Mouse (Mus musculus): Measurements from ENCODE around the gene Gtpbp8. TPM values are rescaled to one million over a fixed set of nuclear protein-coding genes. Genes with fewer than 3 reads are reported as not detected.
A peak's percentile ranks its signal among the peaks of the same experiment; 100 is the strongest.

Gene Gtpbp8
- total RNA-seq, 2 experiments from 2014 or later = 23.8 to 29.9 TPM

DNA sequence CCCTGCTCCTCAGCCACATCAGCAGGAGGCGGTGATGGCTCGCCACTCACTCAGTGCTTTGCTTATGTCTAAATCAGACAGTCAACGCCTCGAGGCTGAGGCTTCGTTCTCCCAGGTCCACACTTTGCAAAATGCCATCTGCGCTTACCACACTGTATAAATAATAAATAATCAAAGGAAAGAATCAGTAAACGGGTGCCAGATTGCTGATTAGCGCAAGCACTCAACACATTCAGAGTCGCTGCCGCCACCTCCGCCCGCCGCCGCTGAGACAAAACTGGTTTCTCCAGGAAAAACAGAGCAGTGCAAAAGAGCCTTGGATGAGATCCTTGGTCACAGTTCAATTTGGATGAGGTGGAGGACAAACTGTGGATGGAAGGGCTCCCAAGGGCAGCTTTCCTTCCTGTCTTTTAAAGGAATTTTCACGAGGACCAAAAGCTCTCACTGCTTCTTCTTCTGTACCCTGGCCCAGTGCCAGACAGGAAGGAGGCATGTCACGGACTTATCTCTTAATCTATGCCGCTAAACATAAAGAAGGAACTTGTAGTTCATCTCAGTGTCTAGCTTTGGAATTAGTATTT, 54.5 kb downstream of the Gtpbp8 start:
- peak; percentile 19 to 31 for DNase-seq (ENCODE audit: extremely low spot score in 1 of 2, low spot score in 1 of 2)

DNA sequence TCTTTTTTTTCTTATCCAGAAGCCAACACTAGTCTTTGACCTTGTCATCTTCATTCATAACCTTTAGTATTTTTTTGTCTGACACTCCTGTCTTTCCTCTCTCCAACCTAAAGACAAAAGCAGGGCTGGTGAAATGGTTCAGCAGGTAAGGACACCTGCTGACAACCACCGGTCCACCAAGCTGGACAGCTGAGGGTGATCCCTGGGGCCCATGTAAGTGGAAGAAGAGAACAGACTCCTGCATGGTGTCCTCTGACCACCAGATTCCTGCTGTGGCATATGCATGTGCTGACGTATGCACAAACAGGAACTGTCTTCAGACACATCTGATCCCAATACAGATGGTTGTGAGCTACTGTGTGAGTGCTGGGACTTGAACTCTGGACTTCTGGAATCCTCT, 55.1 kb downstream of the Gtpbp8 start:
- no peak for DNase-seq (ENCODE audit: extremely low spot score in 1 of 2, low spot score in 1 of 2)

DNA sequence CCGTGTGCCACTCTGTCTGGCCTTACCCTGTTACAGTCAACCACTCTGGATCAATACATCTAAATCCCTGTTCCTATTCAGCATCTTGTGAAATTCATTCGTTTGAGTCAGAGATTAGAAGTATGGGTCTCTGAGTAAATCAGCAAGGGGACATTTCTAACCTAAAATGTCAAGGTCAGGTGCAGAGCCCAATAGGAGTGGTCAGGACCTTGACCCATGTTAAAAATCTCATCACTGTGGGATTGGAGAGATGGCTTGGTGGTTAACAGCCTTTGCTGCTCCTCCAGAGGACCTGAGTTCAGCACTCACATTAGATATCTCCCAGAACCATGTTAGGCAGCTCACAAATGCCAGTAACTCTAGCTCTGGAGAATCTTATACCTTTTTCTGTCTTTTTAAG, 55.7 kb downstream of the Gtpbp8 start:
- DNase-seq (ENCODE audit: extremely low spot score in 1 of 2, low spot score in 1 of 2) = no peak

DNA sequence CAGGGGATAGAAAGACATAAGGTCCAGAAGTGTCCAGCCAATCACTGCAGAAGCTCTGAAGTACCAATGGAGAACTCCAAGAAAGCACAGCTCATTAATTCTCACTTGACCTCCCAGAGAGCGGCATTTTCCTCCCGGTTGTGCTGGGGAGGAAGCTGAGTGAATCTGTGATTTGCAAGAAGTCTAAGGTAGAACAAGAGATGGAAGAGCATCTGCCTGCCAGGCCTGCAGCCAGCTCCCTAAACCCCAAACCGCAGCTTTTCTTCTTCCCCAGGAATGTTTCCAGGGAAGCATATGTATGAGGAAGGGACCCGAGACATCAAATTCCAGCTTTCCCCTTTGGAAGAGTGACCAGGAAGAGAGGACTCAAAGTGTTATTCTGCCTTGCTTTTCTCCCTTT, 57.7 kb downstream of the Gtpbp8 start:
- DNase-seq (ENCODE audit: extremely low spot score in 1 of 2, low spot score in 1 of 2) = no peak

DNA sequence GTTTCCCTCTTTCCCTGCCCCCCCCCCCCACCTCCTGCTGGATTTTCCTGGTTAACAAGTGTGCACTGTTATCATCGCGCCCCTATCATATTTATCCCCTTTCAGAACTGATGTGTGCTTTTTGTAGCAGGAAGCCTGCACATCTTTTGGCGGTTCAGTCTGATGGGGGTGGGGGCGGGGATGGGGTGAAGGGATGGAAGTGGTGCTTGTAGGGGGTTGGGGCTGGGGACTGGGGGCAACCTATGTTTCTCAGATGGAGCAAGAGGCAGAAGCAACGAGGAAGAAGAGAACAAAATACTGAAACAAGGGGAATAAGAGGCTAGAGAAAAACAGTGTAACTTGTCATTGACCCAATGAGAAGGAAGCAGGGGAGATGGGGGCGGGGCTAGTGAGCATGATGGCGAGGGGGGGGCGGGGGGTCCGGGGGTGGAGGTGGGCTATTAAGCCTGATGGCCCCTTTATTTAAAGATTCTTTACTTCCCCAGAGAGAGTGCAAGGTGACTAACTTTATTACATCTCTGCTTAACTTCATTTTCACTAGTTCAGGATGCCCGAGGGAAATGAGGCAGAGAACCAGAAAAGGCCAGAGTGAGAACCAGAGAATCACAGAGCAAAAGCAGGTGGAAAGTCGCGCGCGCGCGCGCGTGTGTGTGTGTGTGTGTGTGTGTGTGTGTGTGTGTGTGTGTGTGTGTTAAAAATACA, 58.3 kb downstream of the Gtpbp8 start:
- DNase-seq (ENCODE audit: extremely low spot score in 1 of 2, low spot score in 1 of 2) = no peak

DNA sequence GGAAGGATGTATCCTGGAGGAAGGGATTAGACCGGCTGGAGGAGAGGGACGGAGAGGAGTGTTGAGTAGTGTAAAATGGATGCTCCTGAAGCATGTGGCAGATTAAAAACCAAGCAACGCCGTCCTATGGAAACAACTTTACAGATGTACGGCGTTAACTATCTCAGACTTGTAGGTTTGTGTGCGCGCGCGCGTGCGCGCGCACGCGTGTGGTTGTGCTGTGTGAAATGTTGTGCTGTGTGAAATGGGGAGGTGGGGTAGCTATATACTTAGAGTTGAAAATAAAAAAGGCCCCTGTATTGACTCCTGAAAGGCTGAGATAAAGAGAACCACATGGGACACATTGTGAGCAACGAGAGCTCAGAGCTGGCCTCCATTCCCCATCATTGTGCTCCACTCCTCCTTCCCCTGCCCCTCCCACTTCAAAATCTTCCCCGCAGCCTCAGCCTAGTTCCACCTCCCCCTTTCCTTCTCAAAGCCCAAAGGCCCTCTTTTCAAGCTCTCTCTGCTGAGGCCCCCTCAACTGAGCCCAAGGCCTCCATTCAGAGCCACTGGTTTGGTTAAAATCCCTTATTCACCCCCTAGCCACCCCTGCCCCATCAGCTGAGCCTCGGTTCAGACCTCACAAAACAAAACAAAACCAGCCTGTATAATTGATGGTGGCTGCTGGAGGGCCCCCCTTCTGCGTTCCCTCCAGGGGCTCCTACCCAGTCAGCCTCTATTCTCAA, 59.0 kb downstream of the Gtpbp8 start:
- no peak for DNase-seq (ENCODE audit: extremely low spot score in 1 of 2, low spot score in 1 of 2)

Other genes with a start within 250 kb of the Gtpbp8 start
- gene Boc, start 187.5 kb downstream of the Gtpbp8 start, total RNA-seq (2021) = 10 to 100 TPM in 1 of 2 experiments, 1 to 10 TPM in 1; 9.9 to 10.3 TPM
- gene Nepro, start 22.1 kb downstream of the Gtpbp8 start, total RNA-seq (2021) = 1 to 10 TPM; 4.1 to 4.9 TPM
- gene Cd200r1, start 19.4 kb upstream of the Gtpbp8 start, total RNA-seq (2021) = under 1 TPM in 1 of 2 experiments, not detected in 1; 0.40 TPM
- not detected for gene Cd200r4, start 65.4 kb upstream of the Gtpbp8 start, total RNA-seq (2021)
- gene Cd200r2, start 120.7 kb upstream of the Gtpbp8 start, total RNA-seq (2021) = not detected
- not detected for gene Cd200r3, start 197.3 kb upstream of the Gtpbp8 start, total RNA-seq (2021)